Mouse (Mus musculus): ENCODE results near the gene Psmd7. TPM values are rescaled to one million over a fixed set of nuclear protein-coding genes. Genes with fewer than 3 reads are reported as not detected.

Gene Psmd7
- polyA plus RNA-seq, 1 experiment from 2014 or later = 223 TPM

DNA sequence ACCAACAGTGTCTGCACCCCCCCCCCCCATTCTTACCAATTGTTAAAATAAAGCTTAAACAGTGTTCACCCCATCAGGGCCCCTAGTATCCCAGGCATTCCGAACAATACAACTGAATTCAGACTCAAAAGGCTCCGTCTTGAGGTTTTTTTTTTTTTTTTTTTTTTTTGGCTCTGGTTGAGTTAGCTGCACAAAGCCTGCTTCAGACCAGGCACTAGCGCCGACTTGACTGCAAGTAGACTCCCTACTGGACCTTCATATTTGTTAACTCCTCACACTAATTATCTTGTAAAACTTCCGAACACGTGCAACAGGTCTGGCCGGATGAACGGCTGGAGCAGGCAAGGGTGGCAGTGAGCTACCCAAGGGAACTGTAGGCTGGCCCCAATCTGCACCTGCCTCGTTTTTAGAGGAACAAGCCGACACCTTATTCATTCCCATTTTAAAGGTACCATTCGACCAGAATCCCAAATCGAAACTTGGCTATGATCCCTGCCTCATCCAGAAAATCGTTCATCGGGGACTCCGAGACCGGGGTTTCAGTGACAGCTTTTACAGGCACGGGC lies 752 bp downstream of the Psmd7 start:
- Histone ChIP-seq H3K27ac (ENCODE audit: low read depth, low read length) (peak overlapping the region; percentile 78), H3K9me3 (replicated peaks; ENCODE audit: control insufficient read depth, low read length) (no peaks in the 10 kb centered on the region), H3K4me2 (peak overlapping the region; percentile 81), H3K4me1 (ENCODE audit: control insufficient read depth, insufficient read depth, low read length) (peaks cover 8% of the 10 kb centered on the region; the same call in 1 of the 2 replicates), H3K9ac (ENCODE audit: low read depth, low read length) (peak overlapping the region; percentile 96), H3K36me3 (ENCODE audit: control insufficient read depth, insufficient read depth, low read length) (peaks cover 19% of the 10 kb centered on the region), H3K4me3 (ENCODE audit: low read depth, low read length) (peak overlapping the region; percentile 98), H3K27me3 (ENCODE audit: control insufficient read depth, insufficient read depth, low read length) (no peaks in the 10 kb centered on the region)
- no peak for ATAC-seq (replicated peaks; ENCODE audit: insufficient number of reproducible peaks, low FRiP score, low TSS enrichment)
- WGBS (ENCODE audit: insufficient replicate concordance) = under 1% methylated on average over 17 of the region's 17 CpGs

DNA sequence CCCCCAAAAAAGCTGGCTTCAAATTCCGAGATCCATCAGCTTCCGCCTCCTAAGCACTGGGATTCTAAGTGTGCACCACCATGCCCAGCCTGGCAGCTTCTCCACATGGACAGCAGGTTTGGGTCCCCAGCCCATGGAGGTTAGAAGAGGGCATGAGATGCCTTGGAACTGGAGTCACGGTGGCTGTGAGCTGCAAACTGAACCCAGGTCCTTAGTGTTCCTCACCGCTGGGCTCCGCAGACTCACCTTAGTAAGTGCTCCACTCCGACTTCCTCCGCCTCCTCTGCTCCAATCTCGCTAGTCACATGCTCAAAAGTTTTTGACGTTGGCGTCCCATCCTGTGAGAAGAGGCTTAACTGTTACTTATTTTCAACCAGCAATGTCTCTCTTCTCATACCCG lies 6.1 kb downstream of the Psmd7 start:
- H3K9ac ChIP-seq (ENCODE audit: low read depth, low read length) = no peak overlapping the region
- H3K4me1 ChIP-seq (ENCODE audit: control insufficient read depth, insufficient read depth, low read length) = peaks cover 6% of the 10 kb centered on the region; the same call in 1 of the 2 replicates
- no peak for ATAC-seq (replicated peaks; ENCODE audit: insufficient number of reproducible peaks, low FRiP score, low TSS enrichment)
- no peaks in the 10 kb centered on the region for H3K9me3 ChIP-seq (replicated peaks; ENCODE audit: control insufficient read depth, low read length)
- H3K4me2 ChIP-seq = no peak overlapping the region
- no peak overlapping the region for H3K4me3 ChIP-seq (ENCODE audit: low read depth, low read length)
- 91% methylated on average over 11 of the region's 11 CpGs for WGBS (ENCODE audit: insufficient replicate concordance)
- peaks cover 55% of the 10 kb centered on the region for H3K36me3 ChIP-seq (ENCODE audit: control insufficient read depth, insufficient read depth, low read length)
- no peak overlapping the region for H3K27ac ChIP-seq (ENCODE audit: low read depth, low read length)
- no peaks in the 10 kb centered on the region for H3K27me3 ChIP-seq (ENCODE audit: control insufficient read depth, insufficient read depth, low read length)

DNA sequence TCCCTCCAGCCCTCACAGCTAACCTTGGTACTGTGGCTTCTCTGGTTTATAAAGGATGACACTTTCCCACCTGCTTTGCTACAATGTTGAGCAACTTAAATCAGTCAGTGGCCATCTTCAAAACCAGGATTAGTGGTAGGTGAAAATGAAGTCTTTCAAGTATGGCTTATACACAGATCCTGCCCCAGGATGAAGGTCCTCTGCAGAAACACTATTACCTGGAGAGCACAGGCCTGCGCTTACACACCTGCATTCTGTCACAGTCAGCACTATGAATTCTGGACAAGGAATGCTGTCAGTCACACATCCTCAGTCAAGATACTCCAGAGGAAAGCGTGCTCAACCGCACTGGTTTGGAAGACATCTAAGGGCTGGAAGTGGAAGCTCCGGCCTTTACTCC lies 6.7 kb downstream of the Psmd7 start:
- Histone ChIP-seq H3K9ac (ENCODE audit: low read depth, low read length) (no peak overlapping the region), H3K27ac (ENCODE audit: low read depth, low read length) (no peak overlapping the region), H3K9me3 (replicated peaks; ENCODE audit: control insufficient read depth, low read length) (no peaks in the 10 kb centered on the region), H3K27me3 (ENCODE audit: control insufficient read depth, insufficient read depth, low read length) (no peaks in the 10 kb centered on the region), H3K4me1 (ENCODE audit: control insufficient read depth, insufficient read depth, low read length) (peaks cover under 1% of the 10 kb centered on the region; the same call in 1 of the 2 replicates), H3K4me3 (ENCODE audit: low read depth, low read length) (no peak overlapping the region), H3K4me2 (no peak overlapping the region), H3K36me3 (ENCODE audit: control insufficient read depth, insufficient read depth, low read length) (peaks cover 55% of the 10 kb centered on the region)
- WGBS (ENCODE audit: insufficient replicate concordance) = 91% methylated on average over 4 of the region's 4 CpGs
- no peak for ATAC-seq (replicated peaks; ENCODE audit: insufficient number of reproducible peaks, low FRiP score, low TSS enrichment)

DNA sequence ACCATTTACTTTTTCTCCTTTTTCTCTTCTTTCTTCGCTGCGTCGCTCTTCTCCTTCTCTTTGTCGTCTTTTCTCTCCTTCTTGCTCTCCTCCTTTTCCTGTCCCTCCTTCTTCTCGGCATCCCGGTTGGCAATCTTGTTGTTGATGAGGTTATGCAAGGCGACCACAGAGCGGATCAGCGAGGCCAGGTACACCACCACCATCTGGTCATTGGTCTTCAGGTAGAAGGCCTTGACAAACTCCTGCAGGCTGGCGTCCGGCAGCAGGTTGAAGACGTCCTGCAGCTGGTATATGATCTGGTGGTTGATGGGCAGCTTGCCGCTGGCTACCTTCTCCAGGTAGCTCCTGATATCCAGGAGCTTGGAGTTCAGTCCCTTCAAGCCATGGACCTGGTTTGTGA lies 7.4 kb downstream of the Psmd7 start:
- Histone ChIP-seq H3K9ac (ENCODE audit: low read depth, low read length) (no peak overlapping the region), H3K9me3 (replicated peaks; ENCODE audit: control insufficient read depth, low read length) (no peaks in the 10 kb centered on the region), H3K36me3 (ENCODE audit: control insufficient read depth, insufficient read depth, low read length) (peaks cover 55% of the 10 kb centered on the region), H3K4me1 (ENCODE audit: control insufficient read depth, insufficient read depth, low read length) (no peaks in the 10 kb centered on the region), H3K27me3 (ENCODE audit: control insufficient read depth, insufficient read depth, low read length) (no peaks in the 10 kb centered on the region), H3K4me2 (no peak overlapping the region), H3K27ac (ENCODE audit: low read depth, low read length) (no peak overlapping the region), H3K4me3 (ENCODE audit: low read depth, low read length) (no peak overlapping the region)
- 95% methylated on average over 13 of the region's 13 CpGs for whole genome bisulfite sequencing (ENCODE audit: insufficient replicate concordance)
- no peak for ATAC-seq (replicated peaks; ENCODE audit: insufficient number of reproducible peaks, low FRiP score, low TSS enrichment)

DNA sequence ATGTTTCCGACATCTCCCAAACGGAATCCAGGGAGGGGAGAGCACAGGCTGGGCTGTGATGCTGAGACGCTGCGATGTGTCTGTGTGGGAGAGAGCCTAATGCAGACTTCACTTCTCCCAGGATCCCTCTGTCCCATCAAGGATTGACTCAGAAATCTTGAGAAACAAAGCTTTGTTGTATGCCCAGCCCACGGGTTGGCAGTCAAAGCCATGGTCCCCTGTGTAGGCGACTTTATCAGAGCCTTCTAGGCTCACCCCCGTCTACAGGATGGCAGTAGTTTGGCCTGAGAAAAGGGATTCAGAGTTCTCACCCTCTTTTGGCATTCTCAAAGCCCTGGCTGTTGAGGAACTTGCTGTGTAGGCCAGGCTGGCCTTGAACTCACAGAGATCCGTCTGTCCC lies 9.7 kb downstream of the Psmd7 start:
- Histone ChIP-seq H3K4me2 (no peak overlapping the region), H3K36me3 (ENCODE audit: control insufficient read depth, insufficient read depth, low read length) (peaks cover 41% of the 10 kb centered on the region), H3K4me3 (ENCODE audit: low read depth, low read length) (no peak overlapping the region), H3K9me3 (replicated peaks; ENCODE audit: control insufficient read depth, low read length) (no peaks in the 10 kb centered on the region), H3K27me3 (ENCODE audit: control insufficient read depth, insufficient read depth, low read length) (no peaks in the 10 kb centered on the region), H3K4me1 (ENCODE audit: control insufficient read depth, insufficient read depth, low read length) (no peaks in the 10 kb centered on the region), H3K9ac (ENCODE audit: low read depth, low read length) (no peak overlapping the region), H3K27ac (ENCODE audit: low read depth, low read length) (no peak overlapping the region)
- WGBS (ENCODE audit: insufficient replicate concordance) = 80% methylated on average over 8 of the region's 8 CpGs
- no peak for ATAC-seq (replicated peaks; ENCODE audit: insufficient number of reproducible peaks, low FRiP score, low TSS enrichment)

DNA sequence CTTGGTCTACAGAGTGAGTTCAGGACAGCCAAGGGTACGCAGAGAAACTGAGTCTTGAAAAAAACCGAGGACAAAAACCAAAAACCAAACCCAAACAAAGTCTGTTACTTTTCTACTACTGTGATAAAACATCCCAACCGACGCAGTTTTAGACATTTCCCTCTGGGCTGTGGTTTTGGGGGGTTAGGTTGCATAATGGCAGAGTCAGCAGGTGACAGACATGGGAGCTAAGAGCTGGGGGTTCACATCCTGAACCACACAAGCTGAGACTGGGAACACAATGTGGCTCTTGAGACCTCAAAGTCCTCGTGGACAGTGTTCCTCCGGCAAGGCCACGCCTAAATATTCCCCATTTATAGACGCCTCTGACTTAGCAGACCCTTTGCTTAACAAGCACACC lies 10.1 kb downstream of the Psmd7 start:
- H3K4me2 ChIP-seq = no peak overlapping the region
- H3K4me3 ChIP-seq (ENCODE audit: low read depth, low read length) = no peak overlapping the region
- H3K36me3 ChIP-seq (ENCODE audit: control insufficient read depth, insufficient read depth, low read length) = peaks cover 37% of the 10 kb centered on the region
- H3K9ac ChIP-seq (ENCODE audit: low read depth, low read length) = no peak overlapping the region
- H3K27ac ChIP-seq (ENCODE audit: low read depth, low read length) = no peak overlapping the region
- H3K27me3 ChIP-seq (ENCODE audit: control insufficient read depth, insufficient read depth, low read length) = no peaks in the 10 kb centered on the region
- no peaks in the 10 kb centered on the region for H3K9me3 ChIP-seq (replicated peaks; ENCODE audit: control insufficient read depth, low read length)
- no peaks in the 10 kb centered on the region for H3K4me1 ChIP-seq (ENCODE audit: control insufficient read depth, insufficient read depth, low read length)
- 83% methylated on average over 8 of the region's 8 CpGs for whole genome bisulfite sequencing (ENCODE audit: insufficient replicate concordance)
- ATAC-seq (replicated peaks; ENCODE audit: insufficient number of reproducible peaks, low FRiP score, low TSS enrichment) = no peak

DNA sequence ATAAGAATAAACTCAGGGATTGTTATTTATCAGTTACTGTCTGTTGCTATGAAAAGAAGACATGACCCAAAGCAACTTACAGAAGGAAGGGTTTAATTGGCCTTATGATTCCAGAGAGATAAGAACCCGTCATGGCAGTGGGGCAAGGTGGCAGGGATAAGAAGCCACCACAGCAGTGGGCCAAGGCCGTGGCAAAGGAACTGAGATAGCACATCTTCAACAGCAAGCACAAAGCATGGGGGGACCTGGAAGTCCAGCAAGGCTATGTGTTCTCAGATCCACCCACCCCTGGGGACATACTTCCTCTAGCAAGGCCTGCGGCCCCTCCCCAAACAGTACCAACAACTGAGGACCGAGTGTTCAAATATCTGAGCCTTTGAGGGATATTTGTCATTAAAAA lies 10.6 kb downstream of the Psmd7 start:
- WGBS (ENCODE audit: insufficient replicate concordance) = 74% methylated on average over 4 of the region's 4 CpGs
- no peak overlapping the region for H3K27ac ChIP-seq (ENCODE audit: low read depth, low read length)
- ATAC-seq (replicated peaks; ENCODE audit: insufficient number of reproducible peaks, low FRiP score, low TSS enrichment) = no peak

DNA sequence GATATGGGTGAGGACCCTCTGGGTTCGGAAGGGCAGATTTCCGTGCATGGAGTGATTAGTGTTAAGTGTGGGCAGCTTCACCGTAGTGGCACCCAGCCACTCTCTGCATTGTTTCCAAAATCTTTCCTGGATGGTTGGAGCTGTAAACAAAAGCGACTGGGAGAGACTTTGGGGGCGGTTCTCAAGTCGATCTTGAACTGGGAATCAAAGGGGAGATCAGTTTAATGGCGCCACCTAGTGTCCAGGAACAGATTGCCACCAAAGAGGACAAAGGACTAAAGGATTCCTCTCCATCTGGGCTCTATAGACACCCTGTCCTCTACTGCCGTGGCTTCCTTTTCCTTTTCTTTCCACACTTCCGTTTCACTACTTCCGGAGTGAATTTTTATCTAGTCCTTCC lies 11.6 kb downstream of the Psmd7 start:
- H3K36me3 ChIP-seq (ENCODE audit: control insufficient read depth, insufficient read depth, low read length) = peaks cover 28% of the 10 kb centered on the region
- no peaks in the 10 kb centered on the region for H3K4me1 ChIP-seq (ENCODE audit: control insufficient read depth, insufficient read depth, low read length)
- no peaks in the 10 kb centered on the region for H3K27me3 ChIP-seq (ENCODE audit: control insufficient read depth, insufficient read depth, low read length)
- H3K4me3 ChIP-seq (ENCODE audit: low read depth, low read length) = 0 out of 2 replicates have a peak overlapping the region, but pooled peaks have one; percentile 14
- peak overlapping the region; percentile 54 for H3K4me2 ChIP-seq
- H3K9ac ChIP-seq (ENCODE audit: low read depth, low read length) = peak overlapping the region; percentile 62; the same call in 1 of the 2 replicates
- ATAC-seq (replicated peaks; ENCODE audit: insufficient number of reproducible peaks, low FRiP score, low TSS enrichment) = no peak
- no peak overlapping the region for H3K27ac ChIP-seq (ENCODE audit: low read depth, low read length)
- H3K9me3 ChIP-seq (replicated peaks; ENCODE audit: control insufficient read depth, low read length) = no peaks in the 10 kb centered on the region
- 14% methylated on average over 10 of the region's 10 CpGs for WGBS (ENCODE audit: insufficient replicate concordance)

More for the DNA sequence above, 10.6 kb downstream of the Psmd7 start:
- peaks cover 37% of the 10 kb centered on the region for H3K36me3 ChIP-seq (ENCODE audit: control insufficient read depth, insufficient read depth, low read length)
- no peak overlapping the region for H3K9ac ChIP-seq (ENCODE audit: low read depth, low read length)
- no peak overlapping the region for H3K4me2 ChIP-seq
- no peaks in the 10 kb centered on the region for H3K9me3 ChIP-seq (replicated peaks; ENCODE audit: control insufficient read depth, low read length)
- H3K4me3 ChIP-seq (ENCODE audit: low read depth, low read length) = no peak overlapping the region
- H3K4me1 ChIP-seq (ENCODE audit: control insufficient read depth, insufficient read depth, low read length) = no peaks in the 10 kb centered on the region
- no peaks in the 10 kb centered on the region for H3K27me3 ChIP-seq (ENCODE audit: control insufficient read depth, insufficient read depth, low read length)

DNA sequence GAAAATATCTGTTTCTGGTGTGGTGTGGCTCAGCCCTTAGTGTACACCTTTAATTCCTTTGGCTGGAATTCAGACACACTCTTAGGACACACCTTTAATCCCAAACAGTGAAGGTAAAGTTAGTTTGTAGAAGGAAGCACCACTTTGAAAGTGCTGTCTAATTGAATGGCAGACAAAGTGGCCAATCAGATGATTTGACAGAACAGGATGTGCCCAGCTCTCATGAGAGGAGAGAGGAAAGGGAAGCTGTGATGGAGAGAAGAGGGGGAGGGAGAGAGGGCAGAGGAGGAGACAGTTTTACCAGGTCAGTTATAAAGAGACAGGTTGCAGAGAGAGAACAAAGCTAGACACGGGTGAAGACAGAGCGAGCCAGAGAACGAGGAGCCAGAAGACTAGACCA lies 13.5 kb downstream of the Psmd7 start:
- H3K4me1 ChIP-seq (ENCODE audit: control insufficient read depth, insufficient read depth, low read length) = no peaks in the 10 kb centered on the region
- peaks cover 12% of the 10 kb centered on the region for H3K36me3 ChIP-seq (ENCODE audit: control insufficient read depth, insufficient read depth, low read length)
- H3K27ac ChIP-seq (ENCODE audit: low read depth, low read length) = no peak overlapping the region
- 81% methylated on average over 3 of the region's 3 CpGs for WGBS (ENCODE audit: insufficient replicate concordance)
- no peaks in the 10 kb centered on the region for H3K27me3 ChIP-seq (ENCODE audit: control insufficient read depth, insufficient read depth, low read length)
- no peak overlapping the region for H3K4me3 ChIP-seq (ENCODE audit: low read depth, low read length)
- H3K4me2 ChIP-seq = no peak overlapping the region
- no peaks in the 10 kb centered on the region for H3K9me3 ChIP-seq (replicated peaks; ENCODE audit: control insufficient read depth, low read length)
- no peak overlapping the region for H3K9ac ChIP-seq (ENCODE audit: low read depth, low read length)
- no peak for ATAC-seq (replicated peaks; ENCODE audit: insufficient number of reproducible peaks, low FRiP score, low TSS enrichment)

All from heart, embryonic 11.5 days (tissue).